Mouse (Mus musculus): ENCODE data around the gene Naa20. TPM values are rescaled to one million over a fixed set of nuclear protein-coding genes. Genes with fewer than 3 reads are reported as not detected.

The Naa20 gene
- polyA plus RNA-seq, 1 experiment = 32.1 TPM

DNA sequence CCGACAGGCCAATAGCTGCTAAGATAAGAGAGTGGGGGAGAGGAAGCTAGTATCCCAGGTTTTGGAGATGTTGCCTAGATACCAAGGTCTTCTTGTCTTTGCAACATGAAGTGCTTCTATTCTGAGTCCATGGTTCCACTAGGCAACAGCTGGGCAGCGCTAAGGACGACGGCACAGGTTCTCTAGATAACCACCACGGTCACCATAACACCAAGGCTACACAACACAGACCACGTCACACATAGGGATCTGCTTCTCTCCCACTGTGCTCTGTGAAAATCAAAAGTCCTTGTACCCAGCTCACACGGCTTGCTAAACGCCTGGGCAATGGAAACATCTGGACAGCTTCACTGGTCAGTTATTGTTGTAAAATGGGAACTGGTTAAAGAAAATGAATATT, 35.1 kb downstream of the Naa20 start:
- TF ChIP-seq CTCF (IDR thresholded peaks at IDR 0.05; ENCODE audit: control insufficient read depth, insufficient read depth, insufficient replicate concordance, low read depth, low read length) = no peak
- no peak for TF ChIP-seq POLR2A (IDR thresholded peaks at IDR 0.05; ENCODE audit: control insufficient read depth, low read depth, low read length)
- Histone ChIP-seq H3K36me3 (ENCODE audit: control insufficient read depth, insufficient read depth, low read length) (no peaks in the 10 kb centered on the region), H3K4me1 (ENCODE audit: control insufficient read depth, insufficient read depth, low read length) (peaks cover 9% of the 10 kb centered on the region), H3K27ac (ENCODE audit: control insufficient read depth, insufficient read depth, low read depth, low read length) (no peak overlapping the region; the same call in 1 of the 2 replicates), H3K4me3 (ENCODE audit: control insufficient read depth, low read depth, low read length) (peak overlapping the region; percentile 23; the same call in 1 of the 2 replicates), H3K27me3 (ENCODE audit: control insufficient read depth, insufficient read depth, low read length) (no peaks in the 10 kb centered on the region)

DNA sequence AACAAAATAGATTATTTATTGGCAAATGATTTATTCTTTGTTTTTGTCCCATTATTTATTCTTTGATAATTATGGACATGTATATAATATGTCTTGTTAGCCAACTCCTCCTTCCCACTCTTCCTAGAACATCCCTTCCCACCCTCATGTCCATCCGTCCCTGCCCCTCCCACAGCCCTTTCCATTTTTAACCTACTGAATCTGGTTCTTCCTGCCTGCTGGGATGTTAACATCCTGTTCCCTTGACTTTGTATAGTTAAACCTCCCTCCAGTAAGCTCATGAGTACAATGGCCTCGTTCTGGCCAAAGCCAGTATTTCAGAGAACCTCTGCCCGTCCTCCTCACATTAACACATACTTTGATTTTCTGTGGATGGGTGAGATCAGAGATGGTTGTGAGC, 39.5 kb downstream of the Naa20 start:
- TF ChIP-seq CTCF (IDR thresholded peaks at IDR 0.05; ENCODE audit: control insufficient read depth, insufficient read depth, insufficient replicate concordance, low read depth, low read length) (no peak), POLR2A (IDR thresholded peaks at IDR 0.05; ENCODE audit: control insufficient read depth, low read depth, low read length) (no peak)
- H3K27ac ChIP-seq (ENCODE audit: control insufficient read depth, insufficient read depth, low read depth, low read length) = no peak overlapping the region
- H3K4me3 ChIP-seq (ENCODE audit: control insufficient read depth, low read depth, low read length) = no peak overlapping the region
- no peaks in the 10 kb centered on the region for H3K27me3 ChIP-seq (ENCODE audit: control insufficient read depth, insufficient read depth, low read length)
- peaks cover 5% of the 10 kb centered on the region; the same call in 1 of the 2 replicates for H3K4me1 ChIP-seq (ENCODE audit: control insufficient read depth, insufficient read depth, low read length)
- H3K36me3 ChIP-seq (ENCODE audit: control insufficient read depth, insufficient read depth, low read length) = no peaks in the 10 kb centered on the region; the same call in 1 of the 2 replicates

DNA sequence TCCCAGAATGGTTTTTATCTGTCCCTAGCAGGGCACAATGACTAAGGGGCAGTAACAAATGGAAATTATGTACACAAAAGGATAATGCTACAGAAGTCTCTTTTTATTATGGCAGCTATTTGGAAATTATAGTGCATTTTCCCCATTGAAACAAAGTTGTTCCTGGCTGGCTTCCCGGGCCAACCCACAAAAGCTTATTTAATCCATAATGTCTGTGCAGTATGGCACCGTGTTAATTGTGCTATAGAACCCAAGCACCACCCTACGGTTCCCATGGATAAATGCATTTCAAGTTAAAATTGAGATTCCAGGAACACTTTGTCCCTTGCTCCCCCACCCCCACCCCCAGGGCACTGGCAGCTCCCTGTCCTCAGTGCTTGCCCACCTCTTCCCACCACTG, 42.4 kb downstream of the Naa20 start:
- Histone ChIP-seq H3K4me3 (ENCODE audit: control insufficient read depth, low read depth, low read length) (no peak overlapping the region), H3K27me3 (ENCODE audit: control insufficient read depth, insufficient read depth, low read length) (no peaks in the 10 kb centered on the region), H3K36me3 (ENCODE audit: control insufficient read depth, insufficient read depth, low read length) (no peaks in the 10 kb centered on the region; the same call in 1 of the 2 replicates), H3K4me1 (ENCODE audit: control insufficient read depth, insufficient read depth, low read length) (no peaks in the 10 kb centered on the region), H3K27ac (ENCODE audit: control insufficient read depth, insufficient read depth, low read depth, low read length) (no peak overlapping the region)
- TF ChIP-seq POLR2A (IDR thresholded peaks at IDR 0.05; ENCODE audit: control insufficient read depth, low read depth, low read length) (no peak), CTCF (IDR thresholded peaks at IDR 0.05; ENCODE audit: control insufficient read depth, insufficient read depth, insufficient replicate concordance, low read depth, low read length) (no peak)

DNA sequence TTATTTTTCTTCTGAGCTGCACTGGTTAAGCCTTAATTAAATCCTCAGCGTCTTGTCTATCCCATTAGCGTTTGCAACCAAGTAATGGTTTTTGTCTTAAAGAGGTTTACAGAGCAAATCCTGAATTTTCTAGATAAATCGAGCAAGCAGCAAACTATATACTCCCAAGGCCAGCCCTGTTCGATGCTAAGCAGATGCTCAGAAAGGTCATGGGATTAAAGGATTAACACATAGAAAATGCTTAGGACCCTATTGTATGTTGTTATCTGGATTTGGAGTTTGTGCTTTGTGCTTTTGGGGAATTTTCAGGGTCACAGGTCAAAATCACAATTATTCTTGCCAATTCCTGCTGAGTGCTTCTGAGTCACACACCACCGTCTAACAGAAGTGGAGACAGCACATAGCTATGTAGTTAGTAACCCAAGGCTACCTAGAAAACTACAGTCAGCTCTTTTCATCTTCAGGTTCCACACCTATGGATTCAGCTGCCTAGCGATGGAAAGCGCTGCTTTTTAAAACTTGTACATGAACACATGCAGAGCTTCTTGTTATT, 46.6 kb downstream of the Naa20 start:
- H3K27ac ChIP-seq (ENCODE audit: control insufficient read depth, insufficient read depth, low read depth, low read length) = no peak overlapping the region
- no peak overlapping the region for H3K4me3 ChIP-seq (ENCODE audit: control insufficient read depth, low read depth, low read length)
- H3K36me3 ChIP-seq (ENCODE audit: control insufficient read depth, insufficient read depth, low read length) = no peaks in the 10 kb centered on the region; the same call in 1 of the 2 replicates
- TF ChIP-seq CTCF (IDR thresholded peaks at IDR 0.05; ENCODE audit: control insufficient read depth, insufficient read depth, insufficient replicate concordance, low read depth, low read length) (no peak), POLR2A (IDR thresholded peaks at IDR 0.05; ENCODE audit: control insufficient read depth, low read depth, low read length) (no peak)
- H3K27me3 ChIP-seq (ENCODE audit: control insufficient read depth, insufficient read depth, low read length) = no peaks in the 10 kb centered on the region
- H3K4me1 ChIP-seq (ENCODE audit: control insufficient read depth, insufficient read depth, low read length) = no peaks in the 10 kb centered on the region

DNA sequence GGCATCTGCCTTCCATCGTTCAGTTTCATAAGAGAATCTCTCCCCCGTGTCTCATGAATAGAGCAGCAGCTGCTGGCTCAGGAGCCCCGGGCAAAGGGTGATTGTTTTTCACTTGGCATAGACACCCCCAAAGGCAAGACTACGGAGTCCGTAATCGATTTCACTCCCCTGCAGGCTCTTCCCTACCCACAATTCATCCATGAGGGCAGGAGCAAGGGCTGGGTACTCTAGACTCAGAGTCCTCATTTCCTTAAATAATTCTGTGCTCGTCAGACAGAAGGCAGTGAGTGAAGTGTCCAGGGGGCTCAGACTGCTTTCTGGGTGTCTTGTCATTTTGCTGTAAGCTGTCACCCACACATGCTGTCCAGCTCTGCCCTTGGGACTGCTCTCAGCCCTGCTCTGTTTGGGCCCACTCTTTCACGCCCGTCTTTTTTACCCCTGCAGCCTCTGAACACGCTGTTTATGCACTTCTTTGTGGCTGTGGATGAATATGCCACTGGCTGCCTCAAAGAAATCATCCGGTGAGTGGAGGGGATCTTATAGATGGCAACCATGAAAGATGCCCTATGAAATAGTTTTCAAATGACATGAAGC, 47.7 kb downstream of the Naa20 start:
- H3K27me3 ChIP-seq (ENCODE audit: control insufficient read depth, insufficient read depth, low read length) = no peaks in the 10 kb centered on the region

DNA sequence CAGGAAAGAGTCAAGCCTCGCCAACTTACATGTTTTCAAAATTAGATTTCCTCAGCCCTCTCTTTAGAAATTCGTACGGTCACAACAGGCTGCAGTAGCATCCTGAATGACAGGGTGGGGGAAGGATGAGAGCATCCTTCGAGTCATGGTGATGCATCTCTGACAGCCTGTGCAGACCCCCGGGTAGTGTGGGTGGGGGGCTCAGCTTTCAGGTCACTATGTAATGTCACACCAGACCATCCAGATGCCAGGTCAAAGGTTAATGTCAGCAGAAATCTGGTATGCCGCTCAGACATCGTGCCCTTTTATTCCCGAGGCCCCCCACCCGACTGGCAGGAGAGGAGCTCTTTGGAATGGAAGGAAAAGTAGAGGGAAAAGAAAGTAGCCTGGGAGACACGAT, 48.3 kb downstream of the Naa20 start:
- no peak overlapping the region for H3K27ac ChIP-seq (ENCODE audit: control insufficient read depth, insufficient read depth, low read depth, low read length)
- H3K4me1 ChIP-seq (ENCODE audit: control insufficient read depth, insufficient read depth, low read length) = no peaks in the 10 kb centered on the region
- no peak for TF ChIP-seq POLR2A (IDR thresholded peaks at IDR 0.05; ENCODE audit: control insufficient read depth, low read depth, low read length)
- TF ChIP-seq CTCF (IDR thresholded peaks at IDR 0.05; ENCODE audit: control insufficient read depth, insufficient read depth, insufficient replicate concordance, low read depth, low read length) = no peak
- no peaks in the 10 kb centered on the region; the same call in 1 of the 2 replicates for H3K36me3 ChIP-seq (ENCODE audit: control insufficient read depth, insufficient read depth, low read length)
- H3K27me3 ChIP-seq (ENCODE audit: control insufficient read depth, insufficient read depth, low read length) = no peaks in the 10 kb centered on the region
- H3K4me3 ChIP-seq (ENCODE audit: control insufficient read depth, low read depth, low read length) = no peak overlapping the region

More for the DNA sequence above, 47.7 kb downstream of the Naa20 start:
- TF ChIP-seq CTCF (IDR thresholded peaks at IDR 0.05; ENCODE audit: control insufficient read depth, insufficient read depth, insufficient replicate concordance, low read depth, low read length) (no peak), POLR2A (IDR thresholded peaks at IDR 0.05; ENCODE audit: control insufficient read depth, low read depth, low read length) (no peak)
- no peaks in the 10 kb centered on the region; the same call in 1 of the 2 replicates for H3K36me3 ChIP-seq (ENCODE audit: control insufficient read depth, insufficient read depth, low read length)
- no peak overlapping the region for H3K4me3 ChIP-seq (ENCODE audit: control insufficient read depth, low read depth, low read length)
- H3K27ac ChIP-seq (ENCODE audit: control insufficient read depth, insufficient read depth, low read depth, low read length) = no peak overlapping the region
- no peaks in the 10 kb centered on the region for H3K4me1 ChIP-seq (ENCODE audit: control insufficient read depth, insufficient read depth, low read length)

DNA sequence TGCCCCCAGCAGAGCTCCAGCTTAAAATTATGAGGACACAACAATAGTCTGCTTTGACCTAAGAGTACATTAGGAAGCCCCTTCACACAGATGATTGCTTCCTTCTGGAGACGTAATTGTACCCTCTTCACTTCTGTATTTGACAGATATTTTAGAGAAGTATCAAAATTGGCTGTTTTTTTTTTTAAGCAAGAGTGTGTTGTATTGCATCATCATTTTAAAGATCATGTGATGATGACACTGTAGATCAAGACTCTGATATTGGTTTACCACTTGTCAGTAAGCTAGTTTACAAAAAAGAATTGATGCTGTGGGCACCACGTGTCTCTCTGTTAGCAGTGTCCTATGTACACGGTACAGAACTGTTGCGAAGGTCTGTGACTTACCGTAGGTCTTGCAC, 50.8 kb downstream of the Naa20 start:
- Histone ChIP-seq H3K27ac (ENCODE audit: control insufficient read depth, insufficient read depth, low read depth, low read length) (no peak overlapping the region), H3K27me3 (ENCODE audit: control insufficient read depth, insufficient read depth, low read length) (no peaks in the 10 kb centered on the region), H3K36me3 (ENCODE audit: control insufficient read depth, insufficient read depth, low read length) (no peaks in the 10 kb centered on the region), H3K4me3 (ENCODE audit: control insufficient read depth, low read depth, low read length) (no peak overlapping the region), H3K4me1 (ENCODE audit: control insufficient read depth, insufficient read depth, low read length) (no peaks in the 10 kb centered on the region)
- TF ChIP-seq POLR2A (IDR thresholded peaks at IDR 0.05; ENCODE audit: control insufficient read depth, low read depth, low read length) = no peak
- TF ChIP-seq CTCF (IDR thresholded peaks at IDR 0.05; ENCODE audit: control insufficient read depth, insufficient read depth, insufficient replicate concordance, low read depth, low read length) = no peak
